23 mouse cellular contexts compared by ENCODE assay signal in the genomic region with DNA sequence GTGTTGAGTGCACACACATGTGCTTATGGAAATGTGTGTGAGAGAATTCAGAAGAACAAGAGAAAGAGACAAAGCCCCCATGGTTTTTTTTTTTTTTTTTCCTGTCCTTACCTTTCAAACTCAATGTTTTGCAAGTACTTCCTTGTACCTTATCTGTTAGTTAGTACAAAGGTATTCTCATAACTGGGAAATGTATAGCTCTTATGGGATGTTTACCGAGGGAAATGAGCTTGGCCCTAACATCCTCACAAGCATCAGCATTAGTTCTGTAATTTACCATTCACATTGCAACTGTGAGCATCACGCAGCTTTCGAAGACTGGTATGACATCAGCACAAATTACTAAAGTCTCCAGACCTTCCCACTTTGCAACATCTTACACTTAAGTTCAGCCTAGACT.
"Had no signal": no experiment of that assay in that cellular context is flagged by ENCODE, and none has a peak within 500 bp of the region (broad histone marks: within the 10 kb centered on the region; RNA-seq: fewer than 3 reads in every experiment).

No protein-coding gene starts in this region.

- DNase-seq: kidney, adult 11 months; kidney, adult 8-10 months; kidney, postnatal 10 days; kidney, postnatal 36 days; layer of hippocampus, postnatal 36 days; left cerebral cortex, postnatal 4 days; lung, adult 18-20 months; lung, postnatal 10 days; lung, postnatal 36 days; retina, postnatal 1 day; right cerebral cortex, postnatal 25 days; thymus, postnatal 25 days had no signal

- H3K9me3 ChIP-seq: kidney, embryonic 15.5 days; limb, embryonic 12.5 days; limb, embryonic 15.5 days; lung, embryonic 15.5 days; megakaryocyte, embryonic 14.5 days; midbrain, embryonic 10.5 days; midbrain, embryonic 13.5 days; neural tube, embryonic 13.5 days had no signal

- H3K27ac ChIP-seq: kidney, embryonic 15.5 days; left cerebral cortex, adult 2 months; limb, embryonic 12.5 days; limb, embryonic 15.5 days; lung, embryonic 15.5 days; midbrain, embryonic 13.5 days; neural tube, embryonic 13.5 days had no signal

- ATAC-seq: midbrain, embryonic 13.5 days; midbrain, embryonic 16.5 days had no signal

- H3K36me3 ChIP-seq: kidney, embryonic 15.5 days; limb, embryonic 12.5 days; limb, embryonic 15.5 days; lung, embryonic 15.5 days; midbrain, embryonic 10.5 days; midbrain, embryonic 13.5 days; neural tube, embryonic 13.5 days had no signal

- H3K27me3 ChIP-seq: kidney, embryonic 15.5 days; limb, embryonic 12.5 days; limb, embryonic 15.5 days; lung, embryonic 15.5 days; megakaryocyte, embryonic 14.5 days; midbrain, embryonic 13.5 days; neural tube, embryonic 13.5 days had no signal

- H3K4me2 ChIP-seq: kidney, embryonic 15.5 days; limb, embryonic 12.5 days; limb, embryonic 15.5 days; lung, embryonic 15.5 days; midbrain, embryonic 13.5 days; neural tube, embryonic 13.5 days had no signal

- H3K9ac ChIP-seq: kidney, embryonic 15.5 days; limb, embryonic 12.5 days; limb, embryonic 15.5 days; lung, embryonic 15.5 days; midbrain, embryonic 13.5 days; neural tube, embryonic 13.5 days had no signal

- H3K4me3 ChIP-seq: kidney, embryonic 15.5 days; left cerebral cortex, adult 2 months; limb, embryonic 12.5 days; limb, embryonic 15.5 days; lung, embryonic 15.5 days; megakaryocyte, embryonic 14.5 days; midbrain, embryonic 10.5 days; midbrain, embryonic 13.5 days; myocyte; neural tube, embryonic 13.5 days had no signal
